Mouse (Mus musculus) left cerebral cortex, adult 9 months (tissue): ENCODE data around the gene Crmp1.

ENCODE experiments used
- DNase-seq, 2 experiments: peaks; one replicate each; pipeline ENCODE4 v3.0.0; 2022; ENCODE audit warnings: low spot score in 2 of 2

Crmp1 gene

GRCm38 (mm10) chr5:37241651-37242151 is at the start of gene Crmp1:
Crmp1 (plus strand) TSS chr5:37241940.
- DNase-seq: peak in 1 of 2 experiments; percentile 84

- no peak for DNase-seq
Observed at GRCm38 (mm10) chr5:37196196-37196595, 45.5 kb upstream of the Crmp1 start.

- no peak for DNase-seq
Observed at GRCm38 (mm10) chr5:37196666-37197250, 45.0 kb upstream of the Crmp1 start.

GRCm38 (mm10) chr5:37197423-37197822 is 44.3 kb upstream of the Crmp1 start:
- no peak for DNase-seq

- no peak for DNase-seq
Observed at GRCm38 (mm10) chr5:37198011-37198688, 43.6 kb upstream of the Crmp1 start.

- DNase-seq: no peak
Observed at GRCm38 (mm10) chr5:37202285-37202684, 39.5 kb upstream of the Crmp1 start.

GRCm38 (mm10) chr5:37204886-37205285 is 36.9 kb upstream of the Crmp1 start:
- DNase-seq: no peak

- DNase-seq: no peak
Observed at GRCm38 (mm10) chr5:37205420-37205819, 36.3 kb upstream of the Crmp1 start.

GRCm38 (mm10) chr5:37206364-37206763 is 35.4 kb upstream of the Crmp1 start:
- DNase-seq: no peak

- DNase-seq: peak in 1 of 2 experiments; percentile 46
Observed at GRCm38 (mm10) chr5:37212938-37213708, 28.6 kb upstream of the Crmp1 start.

GRCm38 (mm10) chr5:37213709-37214103 is 28.0 kb upstream of the Crmp1 start:
- DNase-seq: no peak

- DNase-seq: no peak
Observed at GRCm38 (mm10) chr5:37214614-37215013, 27.1 kb upstream of the Crmp1 start.

- DNase-seq: no peak
Observed at GRCm38 (mm10) chr5:37215276-37215675, 26.5 kb upstream of the Crmp1 start.

- DNase-seq: no peak
Observed at GRCm38 (mm10) chr5:37219615-37220014, 22.1 kb upstream of the Crmp1 start.

GRCm38 (mm10) chr5:37220575-37220974 is 21.2 kb upstream of the Crmp1 start:
- peak in 1 of 2 experiments; percentile 58 for DNase-seq

- no peak for DNase-seq
Observed at GRCm38 (mm10) chr5:37221563-37221962, 20.2 kb upstream of the Crmp1 start.

GRCm38 (mm10) chr5:37222316-37222715 is 19.4 kb upstream of the Crmp1 start:
- no peak for DNase-seq

- peak in 1 of 2 experiments; percentile 21 for DNase-seq
Observed at GRCm38 (mm10) chr5:37225708-37226107, 16.0 kb upstream of the Crmp1 start.

GRCm38 (mm10) chr5:37227956-37228680 is 13.6 kb upstream of the Crmp1 start:
- DNase-seq: peak in 1 of 2 experiments; percentile 30

- no peak for DNase-seq
Observed at GRCm38 (mm10) chr5:37228894-37229293, 12.8 kb upstream of the Crmp1 start.

- peak; percentile 74 to 82 for DNase-seq
Observed at GRCm38 (mm10) chr5:37233010-37233557, 8.7 kb upstream of the Crmp1 start.
